Mouse (Mus musculus) testis, adult 2 months (tissue): ENCODE data around the gene Hacd1. TPM values are rescaled to one million over a fixed set of nuclear protein-coding genes. Genes with fewer than 3 reads are reported as not detected.

ENCODE experiments used
- H3K27ac ChIP-seq: fragments of 200-500 bp; 2 replicates; pipeline ENCODE4 v1.5.1; 2012; ENCODE audit warnings: low read depth, low read length; ENCODE audit not compliant: control insufficient read depth, insufficient read depth
- H3K27me3 ChIP-seq: fragments of 200-500 bp; 2 replicates; pipeline ENCODE4 v1.6.1; 2012; ENCODE audit warnings: mild to moderate bottlenecking, low read length, moderate library complexity; ENCODE audit not compliant: control insufficient read depth, insufficient read depth
- H3K36me3 ChIP-seq: fragments of 200-500 bp; 2 replicates; pipeline ENCODE4 v1.6.1; 2012; ENCODE audit warnings: mild to moderate bottlenecking, low read length; ENCODE audit not compliant: control insufficient read depth, insufficient read depth
- H3K4me1 ChIP-seq: fragments of 200-500 bp; 2 replicates; pipeline ENCODE4 v1.6.1; 2012; ENCODE audit warnings: low read length; ENCODE audit not compliant: control insufficient read depth, insufficient read depth
- H3K4me3 ChIP-seq: fragments of 200-500 bp; 2 replicates; pipeline ENCODE4 v1.5.1; 2012; ENCODE audit warnings: low read depth, mild to moderate bottlenecking, low read length, moderate library complexity, mixed read lengths; ENCODE audit not compliant: control insufficient read depth
- CTCF ChIP-seq: fragments of 200-500 bp; IDR thresholded peaks from 2 replicates; pipeline ENCODE4 v1.5.1; 2012; ENCODE audit warnings: low read depth, mild to moderate bottlenecking, inconsistent platforms, low read length, moderate library complexity; ENCODE audit not compliant: control insufficient read depth, insufficient read depth, insufficient replicate concordance
- POLR2A ChIP-seq: fragments of 200-500 bp; IDR thresholded peaks from 2 replicates; pipeline ENCODE4 v1.6.1; 2012; ENCODE audit warnings: low read depth, mild to moderate bottlenecking, inconsistent platforms, low read length, moderate library complexity; ENCODE audit not compliant: control insufficient read depth
- polyA plus RNA-seq: library from polyadenylated mRNA; depleted of rRNA; stranded (reverse); fragments of >200 nt; gene quantifications from 2 replicates; pipeline ENCODE4 v1.2.3, GENCODE M21; 2012

Hacd1 gene
- polyA plus RNA-seq, 1 experiment: 49.9 TPM

DNA sequence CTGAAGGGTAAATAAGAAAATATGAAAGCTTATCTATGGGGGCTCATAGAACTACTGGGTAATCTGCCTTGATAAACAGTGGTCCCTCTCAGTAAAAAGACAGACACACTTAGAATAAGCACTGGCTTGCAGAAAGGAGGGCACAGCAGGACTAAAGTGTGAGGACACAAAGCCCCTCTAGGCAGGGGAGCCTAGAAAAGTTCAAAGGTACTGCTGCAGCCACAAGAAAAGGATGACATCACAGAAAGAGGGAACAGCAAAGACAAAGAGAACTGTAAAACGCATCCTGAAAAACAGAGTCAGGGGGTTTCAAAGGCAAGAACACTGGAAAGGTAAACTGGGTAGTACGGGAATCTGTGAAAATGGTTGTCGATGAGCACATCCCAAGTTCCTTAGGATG, 2.3 kb downstream of the Hacd1 start:
- Histone ChIP-seq H3K36me3 (no peaks in the 10 kb centered on the region), H3K27ac (no peak overlapping the region), H3K4me1 (peaks cover 9% of the 10 kb centered on the region), H3K27me3 (no peaks in the 10 kb centered on the region), H3K4me3 (no peak overlapping the region)
- TF ChIP-seq CTCF: no peak
- no peak for TF ChIP-seq POLR2A

GRCm38 (mm10) chr2:14048808-14049207, 7.1 kb downstream of the Hacd1 start:
- Histone ChIP-seq H3K4me3 (no peak overlapping the region), H3K36me3 (no peaks in the 10 kb centered on the region), H3K27me3 (no peaks in the 10 kb centered on the region), H3K4me1 (peaks cover 2% of the 10 kb centered on the region; the same call in 1 of the 2 replicates), H3K27ac (no peak overlapping the region)
- TF ChIP-seq CTCF (no peak), POLR2A (no peak)

DNA sequence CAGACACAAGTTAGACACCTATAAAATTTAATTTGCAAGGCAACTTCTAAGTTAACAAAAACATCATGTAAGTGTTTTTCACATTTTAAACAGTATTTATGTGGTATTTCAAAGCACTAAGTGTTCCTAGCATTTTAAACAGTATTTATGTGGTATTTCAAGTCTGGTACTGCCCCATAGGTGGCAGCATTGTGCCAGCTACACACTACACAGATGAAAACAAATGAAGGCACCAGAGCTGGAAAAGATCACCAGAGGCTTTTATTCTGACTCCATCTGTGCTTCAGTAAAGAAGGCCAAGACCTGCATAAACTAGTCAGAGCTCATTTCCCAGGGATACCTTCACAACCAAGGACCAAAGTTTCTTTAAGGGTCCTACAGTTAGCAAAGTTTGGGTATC, 7.6 kb downstream of the Hacd1 start:
- H3K4me1 ChIP-seq: no peaks in the 10 kb centered on the region
- H3K4me3 ChIP-seq: no peak overlapping the region
- no peaks in the 10 kb centered on the region for H3K27me3 ChIP-seq
- TF ChIP-seq POLR2A (no peak), CTCF (no peak)
- no peak overlapping the region for H3K27ac ChIP-seq
- H3K36me3 ChIP-seq: no peaks in the 10 kb centered on the region

GRCm38 (mm10) chr2:14043577-14044170, 12.3 kb downstream of the Hacd1 start:
- H3K4me3 ChIP-seq: no peak overlapping the region
- no peaks in the 10 kb centered on the region for H3K4me1 ChIP-seq
- no peak for TF ChIP-seq CTCF
- no peak for TF ChIP-seq POLR2A
- no peaks in the 10 kb centered on the region for H3K36me3 ChIP-seq
- no peak overlapping the region for H3K27ac ChIP-seq
- no peaks in the 10 kb centered on the region for H3K27me3 ChIP-seq

- no peaks in the 10 kb centered on the region for H3K4me1 ChIP-seq
- H3K27ac ChIP-seq: no peak overlapping the region
- H3K4me3 ChIP-seq: no peak overlapping the region
- H3K36me3 ChIP-seq: no peaks in the 10 kb centered on the region
- TF ChIP-seq CTCF (no peak), POLR2A (no peak)
- no peaks in the 10 kb centered on the region for H3K27me3 ChIP-seq
These were observed 12.9 kb downstream of the Hacd1 start for GRCm38 (mm10) chr2:14043011-14043410.

DNA sequence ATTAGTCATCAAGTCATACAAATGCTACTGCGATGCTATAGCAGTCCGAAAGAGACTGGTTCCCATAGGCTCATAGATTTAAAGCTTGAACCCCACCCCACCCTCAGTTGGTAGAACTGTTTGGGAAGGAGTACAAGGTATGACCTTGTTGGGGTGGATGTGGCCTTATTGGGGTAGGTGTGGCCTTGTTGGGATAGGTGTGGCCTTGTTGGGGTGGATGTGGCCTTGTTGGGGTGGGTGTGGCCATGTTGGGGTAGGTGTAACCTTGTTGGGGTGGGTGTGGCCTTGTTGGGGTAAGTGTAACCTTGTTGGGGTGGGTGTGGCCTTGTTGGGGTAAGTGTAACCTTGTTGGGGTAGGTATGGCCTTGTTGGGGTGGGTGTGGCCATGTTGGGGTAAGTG, 14.7 kb downstream of the Hacd1 start:
- no peak for TF ChIP-seq CTCF
- TF ChIP-seq POLR2A: no peak
- H3K4me3 ChIP-seq: no peak overlapping the region
- H3K27ac ChIP-seq: no peak overlapping the region
- H3K4me1 ChIP-seq: no peaks in the 10 kb centered on the region
- no peaks in the 10 kb centered on the region for H3K27me3 ChIP-seq
- no peaks in the 10 kb centered on the region for H3K36me3 ChIP-seq

DNA sequence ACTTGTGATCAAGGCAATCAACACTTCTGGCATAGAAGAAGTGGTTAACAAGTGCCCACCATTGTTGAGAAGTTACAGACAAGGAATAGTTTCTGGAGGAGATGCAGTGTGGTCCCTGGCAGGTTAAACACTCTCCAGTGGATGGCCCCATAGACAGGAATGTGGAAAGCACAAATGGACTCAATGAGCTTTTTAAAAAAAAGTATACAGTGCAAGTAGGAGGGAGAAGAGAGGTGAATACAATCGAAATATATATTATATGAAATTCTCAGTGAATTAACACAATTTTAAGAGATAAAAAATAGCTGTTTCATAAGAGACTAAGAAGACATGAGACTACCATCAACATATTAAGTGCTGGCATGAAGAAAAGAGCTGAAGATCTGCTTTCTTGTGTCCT, 36.7 kb downstream of the Hacd1 start:
- no peak for TF ChIP-seq CTCF
- no peak for TF ChIP-seq POLR2A
- H3K4me3 ChIP-seq: no peak overlapping the region
- no peaks in the 10 kb centered on the region for H3K36me3 ChIP-seq
- H3K27me3 ChIP-seq: no peaks in the 10 kb centered on the region
- H3K4me1 ChIP-seq: no peaks in the 10 kb centered on the region
- no peak overlapping the region for H3K27ac ChIP-seq

DNA sequence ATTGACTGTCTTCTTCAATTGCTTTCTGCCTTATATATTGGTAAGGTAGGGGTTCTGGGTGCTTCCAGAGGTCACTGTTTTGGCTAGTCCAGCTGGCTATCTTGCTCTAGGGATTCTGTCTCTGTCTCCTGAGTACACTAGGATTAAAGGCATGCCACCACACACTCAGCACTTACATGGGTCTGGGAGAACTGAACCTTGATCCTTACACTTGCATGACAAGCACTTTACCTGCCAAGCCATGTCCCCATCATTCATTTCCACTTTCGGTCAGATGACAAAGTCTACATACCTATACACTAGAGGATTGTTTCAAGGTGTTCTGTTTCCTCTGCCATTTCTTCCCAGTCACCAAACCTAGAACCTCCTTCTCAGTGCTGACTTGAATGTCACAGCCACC, 50.8 kb downstream of the Hacd1 start:
- Histone ChIP-seq H3K27ac (no peak overlapping the region), H3K27me3 (no peaks in the 10 kb centered on the region), H3K4me3 (no peak overlapping the region), H3K36me3 (no peaks in the 10 kb centered on the region), H3K4me1 (peaks cover 2% of the 10 kb centered on the region; the same call in 1 of the 2 replicates)
- TF ChIP-seq CTCF: no peak
